Mouse (Mus musculus): ENCODE results near the gene Bcap31. TPM values are rescaled to one million over a fixed set of nuclear protein-coding genes. Genes with fewer than 3 reads are reported as not detected.

Gene Bcap31
- polyA plus RNA-seq, 1 experiment, result 10.7 TPM

- TF ChIP-seq GATA1 (IDR thresholded peaks at IDR 0.05; ENCODE audit: low read length), result no peak
Observed at GRCm38 (mm10) chrX:73658391-73658790, 57.6 kb downstream of the Bcap31 start.

GRCm38 (mm10) chrX:73655529-73655928 lies 60.4 kb downstream of the Bcap31 start:
- no peak for TF ChIP-seq GATA1 (IDR thresholded peaks at IDR 0.05; ENCODE audit: low read length)

GRCm38 (mm10) chrX:73654177-73654576 lies 61.8 kb downstream of the Bcap31 start:
- no peak for TF ChIP-seq GATA1 (IDR thresholded peaks at IDR 0.05; ENCODE audit: low read length)

- no peak for TF ChIP-seq GATA1 (IDR thresholded peaks at IDR 0.05; ENCODE audit: low read length)
Observed at GRCm38 (mm10) chrX:73653392-73653791, 62.6 kb downstream of the Bcap31 start.

- TF ChIP-seq GATA1 (IDR thresholded peaks at IDR 0.05; ENCODE audit: low read length), result no peak
Observed at GRCm38 (mm10) chrX:73650869-73651268, 65.1 kb downstream of the Bcap31 start.

- no peak for TF ChIP-seq GATA1 (IDR thresholded peaks at IDR 0.05; ENCODE audit: low read length)
Observed at GRCm38 (mm10) chrX:73645121-73645520, 70.9 kb downstream of the Bcap31 start.

- no peak for TF ChIP-seq GATA1 (IDR thresholded peaks at IDR 0.05; ENCODE audit: low read length)
Observed at GRCm38 (mm10) chrX:73639901-73640469, 76.0 kb downstream of the Bcap31 start.

- no peak for TF ChIP-seq GATA1 (IDR thresholded peaks at IDR 0.05; ENCODE audit: low read length)
Observed at GRCm38 (mm10) chrX:73639255-73639675, 76.7 kb downstream of the Bcap31 start, which contains the start of gene Dusp9. TSS of gene Dusp9 (plus strand) at chrX:73639419.

GRCm38 (mm10) chrX:73637415-73637814 lies 78.6 kb downstream of the Bcap31 start:
- TF ChIP-seq GATA1 (IDR thresholded peaks at IDR 0.05; ENCODE audit: low read length), result no peak

Other genes with a start within 250 kb of the Bcap31 start
- gene Bgn, start 232.6 kb downstream of the Bcap31 start, polyA plus RNA-seq (2012), result not detected in 2 replicates
- not detected in 2 replicates for gene Atp2b3, start 213.1 kb downstream of the Bcap31 start, polyA plus RNA-seq (2012)
- 0.06 TPM in 2 replicates for gene Dusp9, start 76.8 kb downstream of the Bcap31 start, polyA plus RNA-seq (2012)
- not detected in 2 replicates for gene Pnck, start 56.1 kb downstream of the Bcap31 start, polyA plus RNA-seq (2012)
- gene Slc6a8, start 43.0 kb downstream of the Bcap31 start, polyA plus RNA-seq (2012), result 4.1 and 4.5 TPM in 2 replicates
- gene Abcd1, start 422 bp upstream of the Bcap31 start, polyA plus RNA-seq (2012), result 18.2 and 19.9 TPM in 2 replicates
- not detected in 2 replicates for gene Plxnb3, start 40.9 kb upstream of the Bcap31 start, polyA plus RNA-seq (2012)
- gene Srpk3, start 58.2 kb upstream of the Bcap31 start, polyA plus RNA-seq (2012), result not detected in 2 replicates
- gene Idh3g, start 70.7 kb upstream of the Bcap31 start, polyA plus RNA-seq (2012), result 31.6 and 36.9 TPM in 2 replicates
- gene Ssr4, start 70.9 kb upstream of the Bcap31 start, polyA plus RNA-seq (2012), result 18.1 and 22.8 TPM in 2 replicates
- not detected in 2 replicates for gene Pdzd4, start 108.8 kb upstream of the Bcap31 start, polyA plus RNA-seq (2012)
- gene Avpr2, start 175.9 kb upstream of the Bcap31 start, polyA plus RNA-seq (2012), result not detected in 2 replicates
- not detected in 2 replicates for gene L1cam, start 179.9 kb upstream of the Bcap31 start, polyA plus RNA-seq (2012)
- 0.82 and 1.1 TPM in 2 replicates for gene Arhgap4, start 205.7 kb upstream of the Bcap31 start, polyA plus RNA-seq (2012)
- gene Naa10, start 205.8 kb upstream of the Bcap31 start, polyA plus RNA-seq (2012), result 198 and 297 TPM in 2 replicates
- 30.4 and 144 TPM in 2 replicates for gene Renbp, start 214.7 kb upstream of the Bcap31 start, polyA plus RNA-seq (2012)

All from G1E-ER4 (cell line).